Mouse (Mus musculus): Measurements from ENCODE around the gene Sfswap. TPM values are rescaled to one million over a fixed set of nuclear protein-coding genes. Genes with fewer than 3 reads are reported as not detected.

Sfswap gene
- polyA plus RNA-seq, 1 experiment from 2014 or later, result 57.5 TPM

DNA sequence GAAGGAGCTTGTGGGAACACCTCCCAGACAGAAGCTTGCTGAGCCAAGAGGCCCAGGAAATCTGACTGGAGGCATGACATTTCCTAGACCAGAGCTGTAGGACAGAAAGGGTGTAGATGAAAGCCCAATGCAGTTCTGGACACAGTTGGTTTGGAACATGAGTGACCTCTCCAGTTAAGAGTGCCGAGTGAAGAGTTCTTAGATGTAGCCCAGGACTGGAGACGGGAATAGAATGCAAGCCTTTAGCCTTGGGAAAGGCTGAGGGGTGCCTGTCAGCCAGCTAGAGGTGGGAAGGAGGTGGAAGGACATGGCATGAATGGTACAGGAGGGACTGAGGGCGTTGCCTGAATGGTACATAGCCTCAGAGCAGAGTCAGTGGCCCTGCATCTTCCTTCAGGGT is 34.4 kb downstream of the Sfswap start:
- H3K27ac ChIP-seq, result no peak overlapping the region
- WGBS, result 94% methylated on average over 3 of the region's 3 CpGs
- DNase-seq (ENCODE audit: low spot score), result no peak
- H3K36me3 ChIP-seq, result peaks cover 89% of the 10 kb centered on the region
- no peaks in the 10 kb centered on the region for H3K27me3 ChIP-seq (ENCODE audit: low read depth, poor library complexity, severe bottlenecking)
- no peaks in the 10 kb centered on the region for H3K4me1 ChIP-seq
- H3K4me3 ChIP-seq, result no peak overlapping the region
- no peaks in the 10 kb centered on the region for H3K9me3 ChIP-seq (replicated peaks)

DNA sequence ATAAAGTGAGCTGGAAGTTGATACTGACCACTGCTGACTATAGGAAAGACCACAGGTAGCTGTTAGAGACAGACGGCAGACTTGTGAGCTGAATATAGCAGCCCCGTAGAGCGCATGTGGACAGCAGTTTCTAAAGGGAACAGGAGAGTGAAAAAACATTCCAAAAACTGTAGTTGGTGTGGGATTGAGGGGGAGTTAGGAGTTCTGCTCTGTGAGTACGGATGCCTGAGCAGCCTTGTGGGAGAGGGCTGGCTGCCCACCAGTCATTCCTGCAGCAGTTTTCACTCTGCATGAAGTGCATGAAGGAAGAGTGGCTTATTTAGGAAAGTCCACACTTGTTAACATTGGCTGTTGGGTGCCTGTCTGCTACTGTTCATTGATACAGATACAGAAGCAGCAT is 37.8 kb downstream of the Sfswap start:
- 92% methylated on average over 4 of the region's 4 CpGs for WGBS
- H3K4me1 ChIP-seq, result no peaks in the 10 kb centered on the region
- no peaks in the 10 kb centered on the region for H3K27me3 ChIP-seq (ENCODE audit: low read depth, poor library complexity, severe bottlenecking)
- peaks cover 89% of the 10 kb centered on the region for H3K36me3 ChIP-seq
- no peak overlapping the region for H3K27ac ChIP-seq
- no peaks in the 10 kb centered on the region for H3K9me3 ChIP-seq (replicated peaks)
- no peak overlapping the region for H3K4me3 ChIP-seq
- DNase-seq (ENCODE audit: low spot score), result no peak

DNA sequence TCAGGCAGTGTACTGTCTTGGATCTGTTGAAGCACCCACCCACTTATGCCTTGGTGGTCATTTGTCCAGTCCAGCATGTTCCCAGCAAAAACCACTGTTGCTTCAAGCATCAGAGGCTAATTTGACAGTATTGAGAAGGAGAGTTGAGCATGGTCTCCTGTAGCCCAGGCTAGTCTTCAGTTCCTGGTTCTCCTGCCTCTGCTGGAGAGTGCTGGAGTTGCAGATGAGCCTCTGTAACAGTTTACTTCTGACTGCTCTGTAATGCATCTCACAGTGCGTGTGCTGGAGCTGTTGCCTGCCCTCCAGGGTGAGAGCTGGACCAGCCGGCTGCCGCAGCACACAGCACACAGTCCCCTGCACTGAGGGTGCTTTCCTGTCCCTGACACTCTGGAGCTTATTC is 41.2 kb downstream of the Sfswap start:
- Histone ChIP-seq H3K27me3 (ENCODE audit: low read depth, poor library complexity, severe bottlenecking) (no peaks in the 10 kb centered on the region), H3K4me3 (no peak overlapping the region), H3K36me3 (peaks cover 94% of the 10 kb centered on the region), H3K27ac (no peak overlapping the region), H3K9me3 (replicated peaks) (no peaks in the 10 kb centered on the region), H3K4me1 (no peaks in the 10 kb centered on the region)
- 91% methylated on average over 3 of the region's 3 CpGs for WGBS
- DNase-seq (ENCODE audit: low spot score), result no peak

DNA sequence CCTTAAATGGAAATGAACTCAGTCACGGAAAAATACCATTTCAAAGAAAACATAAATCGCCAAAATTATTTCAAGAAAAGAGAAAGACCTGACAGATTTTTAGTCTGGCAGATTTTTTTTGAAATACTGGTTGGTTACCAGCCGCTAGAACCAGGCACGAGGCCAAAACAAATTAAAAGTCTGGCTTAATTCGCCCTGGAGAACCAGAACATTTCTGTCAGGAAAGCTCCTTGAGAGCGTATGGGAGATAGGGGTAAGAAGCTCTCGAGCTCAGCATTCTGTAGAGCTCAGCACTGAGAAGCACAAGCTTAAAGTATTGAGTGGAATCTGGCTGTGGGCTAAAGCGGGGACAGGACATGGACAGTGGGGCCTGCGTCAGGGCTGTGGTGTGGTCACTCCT is 44.8 kb downstream of the Sfswap start:
- no peaks in the 10 kb centered on the region for H3K9me3 ChIP-seq (replicated peaks)
- no peak overlapping the region for H3K4me3 ChIP-seq
- peaks cover 99% of the 10 kb centered on the region for H3K36me3 ChIP-seq
- no peaks in the 10 kb centered on the region for H3K27me3 ChIP-seq (ENCODE audit: low read depth, poor library complexity, severe bottlenecking)
- WGBS, result 96% methylated on average over 9 of the region's 9 CpGs
- no peaks in the 10 kb centered on the region for H3K4me1 ChIP-seq
- no peak overlapping the region for H3K27ac ChIP-seq
- DNase-seq (ENCODE audit: low spot score), result no peak

DNA sequence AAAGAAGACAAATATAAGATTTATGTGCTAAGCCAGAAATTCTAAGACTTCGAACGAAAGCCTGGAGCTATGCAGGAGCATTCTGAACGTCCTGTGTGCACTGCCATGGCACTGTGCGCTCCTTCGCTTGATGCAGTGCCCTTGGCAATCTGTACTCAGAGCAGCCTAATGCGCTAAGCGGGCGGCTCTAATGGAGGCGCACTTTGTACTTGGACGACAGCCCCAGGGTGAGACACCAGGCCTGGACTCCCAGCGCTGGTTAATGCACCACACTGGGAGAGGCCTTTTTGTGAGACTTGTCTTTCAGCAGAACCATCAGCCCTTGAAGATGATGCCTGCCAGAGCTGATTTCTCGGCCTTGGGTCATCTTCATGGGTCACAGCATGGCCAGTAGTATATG is 48.7 kb downstream of the Sfswap start:
- H3K4me3 ChIP-seq, result no peak overlapping the region
- WGBS, result 95% methylated on average over 12 of the region's 12 CpGs
- H3K27me3 ChIP-seq (ENCODE audit: low read depth, poor library complexity, severe bottlenecking), result no peaks in the 10 kb centered on the region
- DNase-seq (ENCODE audit: low spot score), result no peak
- peaks cover 99% of the 10 kb centered on the region for H3K36me3 ChIP-seq
- H3K9me3 ChIP-seq (replicated peaks), result no peaks in the 10 kb centered on the region
- H3K4me1 ChIP-seq, result no peaks in the 10 kb centered on the region
- no peak overlapping the region for H3K27ac ChIP-seq

DNA sequence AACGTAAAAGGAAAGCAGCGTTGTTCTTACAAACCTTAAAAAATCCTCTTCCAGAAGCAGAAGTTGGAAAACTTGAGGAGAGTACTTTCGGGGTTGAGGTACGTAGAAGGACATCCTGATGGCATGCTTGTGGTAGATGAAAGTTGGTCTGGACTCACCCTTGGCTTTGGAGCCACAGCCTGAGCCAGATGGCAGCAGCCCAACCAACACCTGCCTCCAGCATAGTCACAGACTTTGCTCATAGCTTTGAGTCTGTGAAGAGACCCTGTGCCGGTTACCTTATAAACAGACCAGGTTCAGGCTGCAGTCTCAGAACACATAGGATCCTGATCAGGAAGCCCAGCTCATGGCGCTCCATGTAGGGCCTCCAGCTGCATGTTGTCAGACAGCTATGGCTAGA is 49.8 kb downstream of the Sfswap start:
- H3K4me3 ChIP-seq, result no peak overlapping the region
- WGBS, result 98% methylated on average over 6 of the region's 6 CpGs
- no peaks in the 10 kb centered on the region for H3K9me3 ChIP-seq (replicated peaks)
- DNase-seq (ENCODE audit: low spot score), result no peak
- H3K27me3 ChIP-seq (ENCODE audit: low read depth, poor library complexity, severe bottlenecking), result no peaks in the 10 kb centered on the region
- no peak overlapping the region for H3K27ac ChIP-seq
- peaks cover 99% of the 10 kb centered on the region for H3K36me3 ChIP-seq
- no peaks in the 10 kb centered on the region for H3K4me1 ChIP-seq

DNA sequence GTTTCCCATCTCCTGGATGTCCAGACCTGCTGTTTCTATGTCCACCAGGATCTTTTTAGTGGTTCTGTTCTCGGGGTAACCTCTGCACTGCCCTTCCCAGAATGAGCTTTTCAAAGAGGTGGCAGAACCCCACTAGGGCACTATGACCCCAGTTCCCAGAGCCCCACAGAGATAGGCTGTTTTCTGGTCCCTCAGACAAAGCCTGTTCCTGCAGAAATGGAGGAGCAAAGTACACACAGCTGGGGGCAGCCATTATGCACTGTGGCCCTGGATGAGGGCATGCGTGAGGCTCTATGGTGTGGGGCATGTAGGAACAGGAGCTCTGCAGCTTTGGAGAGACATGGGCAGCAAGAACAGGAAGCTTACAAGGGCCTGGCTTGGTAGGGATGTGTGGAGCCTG is 51.0 kb downstream of the Sfswap start:
- H3K4me1 ChIP-seq, result no peaks in the 10 kb centered on the region
- no peaks in the 10 kb centered on the region for H3K27me3 ChIP-seq (ENCODE audit: low read depth, poor library complexity, severe bottlenecking)
- no peak overlapping the region for H3K27ac ChIP-seq
- peaks cover 98% of the 10 kb centered on the region for H3K36me3 ChIP-seq
- WGBS, result 98% methylated on average over 2 of the region's 2 CpGs
- no peak for DNase-seq (ENCODE audit: low spot score)
- no peaks in the 10 kb centered on the region for H3K9me3 ChIP-seq (replicated peaks)
- H3K4me3 ChIP-seq, result no peak overlapping the region

DNA sequence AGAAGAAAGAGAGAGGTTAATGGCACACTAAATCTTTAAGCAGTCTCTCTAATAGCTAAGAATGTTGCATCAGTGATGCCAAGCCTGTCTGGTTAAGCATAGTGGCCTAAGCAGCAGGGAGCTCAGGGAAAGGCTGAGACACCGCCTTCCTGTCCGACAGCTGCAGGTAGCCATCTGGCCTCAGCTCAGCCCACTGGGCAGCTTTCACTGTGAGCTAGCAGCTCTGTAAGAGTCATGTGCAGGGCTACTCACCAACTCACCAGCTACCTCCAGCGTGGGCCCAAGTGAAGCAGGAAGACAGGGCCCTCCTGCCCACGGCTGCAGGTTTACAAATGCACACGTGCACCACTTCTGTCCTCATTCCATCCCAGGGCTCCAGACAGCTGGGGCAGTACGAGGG is 52.6 kb downstream of the Sfswap start:
- Histone ChIP-seq H3K27me3 (ENCODE audit: low read depth, poor library complexity, severe bottlenecking) (no peaks in the 10 kb centered on the region), H3K4me3 (no peak overlapping the region), H3K27ac (no peak overlapping the region), H3K36me3 (peaks cover 98% of the 10 kb centered on the region), H3K9me3 (replicated peaks) (no peaks in the 10 kb centered on the region), H3K4me1 (no peaks in the 10 kb centered on the region)
- DNase-seq (ENCODE audit: low spot score), result no peak
- WGBS, result 95% methylated on average over 6 of the region's 6 CpGs

DNA sequence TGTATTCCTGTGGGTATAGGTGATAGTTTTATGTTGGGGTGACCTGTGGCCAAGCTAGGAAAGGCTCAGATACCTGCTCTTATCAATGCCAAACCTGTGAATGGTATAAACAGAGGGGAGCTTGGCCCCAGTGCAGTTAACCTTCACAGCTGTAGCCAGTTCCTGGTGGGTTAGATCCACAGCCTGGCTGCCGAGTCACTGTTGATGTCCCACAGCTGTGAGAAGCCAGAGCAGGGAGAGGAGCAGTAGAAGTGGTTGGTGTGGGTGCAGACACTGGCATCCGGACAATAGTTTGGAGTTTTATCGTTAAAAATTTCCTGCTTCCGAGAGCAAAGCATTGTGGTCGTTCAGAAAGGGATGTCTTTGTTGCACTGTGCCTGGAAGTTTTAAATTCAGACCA is 57.6 kb downstream of the Sfswap start:
- Histone ChIP-seq H3K4me3 (no peak overlapping the region), H3K36me3 (peaks cover 98% of the 10 kb centered on the region), H3K27me3 (ENCODE audit: low read depth, poor library complexity, severe bottlenecking) (no peaks in the 10 kb centered on the region), H3K27ac (no peak overlapping the region), H3K4me1 (no peaks in the 10 kb centered on the region), H3K9me3 (replicated peaks) (no peaks in the 10 kb centered on the region)
- WGBS, result 93% methylated on average over 5 of the region's 5 CpGs
- DNase-seq (ENCODE audit: low spot score), result no peak

DNA sequence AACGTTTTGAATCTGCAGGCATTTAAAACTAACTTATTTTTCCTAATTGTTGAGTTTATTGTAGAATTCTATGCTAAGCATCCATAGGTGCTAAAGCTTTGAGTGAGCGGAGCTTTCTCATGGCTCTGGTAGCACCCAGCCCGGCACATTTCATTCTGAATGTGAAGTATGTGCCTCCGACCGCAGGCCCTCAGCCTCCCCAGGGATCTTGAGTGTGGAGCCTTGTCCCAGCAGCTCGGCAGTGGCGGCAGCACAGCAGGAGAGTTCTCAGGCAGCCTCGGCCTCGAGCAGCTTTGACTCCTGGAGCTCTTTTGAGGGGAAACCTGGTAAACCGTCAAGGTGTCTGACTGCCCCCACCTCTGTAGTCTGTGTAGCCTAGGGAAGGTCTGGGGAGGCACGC is 58.3 kb downstream of the Sfswap start:
- H3K27me3 ChIP-seq (ENCODE audit: low read depth, poor library complexity, severe bottlenecking), result no peaks in the 10 kb centered on the region
- H3K9me3 ChIP-seq (replicated peaks), result no peaks in the 10 kb centered on the region
- no peaks in the 10 kb centered on the region for H3K4me1 ChIP-seq
- DNase-seq (ENCODE audit: low spot score), result no peak
- no peak overlapping the region for H3K4me3 ChIP-seq
- WGBS, result 84% methylated on average over 11 of the region's 11 CpGs
- no peak overlapping the region for H3K27ac ChIP-seq
- peaks cover 98% of the 10 kb centered on the region for H3K36me3 ChIP-seq

DNA sequence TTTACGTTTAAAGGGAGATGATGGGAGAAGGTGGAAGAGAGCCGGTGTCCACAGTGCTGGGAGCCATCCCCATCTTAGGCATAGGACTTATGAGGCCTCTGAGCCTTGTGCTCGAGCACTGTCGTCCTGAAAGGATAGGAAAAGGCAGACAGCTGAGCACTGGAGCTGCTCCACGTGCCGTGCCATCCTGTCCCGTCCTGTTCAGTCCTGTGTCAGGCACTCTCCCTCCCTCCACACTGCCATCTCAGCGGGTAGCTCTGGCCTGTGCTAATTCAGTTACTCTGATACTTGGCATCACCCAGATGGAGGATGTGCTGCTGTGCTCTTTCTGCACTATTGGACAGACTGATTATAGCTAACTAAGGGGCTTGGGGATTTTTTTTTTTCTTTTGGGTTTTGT is 61.3 kb downstream of the Sfswap start:
- Histone ChIP-seq H3K36me3 (peaks cover 99% of the 10 kb centered on the region), H3K27me3 (ENCODE audit: low read depth, poor library complexity, severe bottlenecking) (no peaks in the 10 kb centered on the region), H3K9me3 (replicated peaks) (no peaks in the 10 kb centered on the region), H3K4me1 (no peaks in the 10 kb centered on the region), H3K27ac (no peak overlapping the region), H3K4me3 (no peak overlapping the region)
- no peak for DNase-seq (ENCODE audit: low spot score)
- WGBS, result 91% methylated on average over 8 of the region's 8 CpGs

DNA sequence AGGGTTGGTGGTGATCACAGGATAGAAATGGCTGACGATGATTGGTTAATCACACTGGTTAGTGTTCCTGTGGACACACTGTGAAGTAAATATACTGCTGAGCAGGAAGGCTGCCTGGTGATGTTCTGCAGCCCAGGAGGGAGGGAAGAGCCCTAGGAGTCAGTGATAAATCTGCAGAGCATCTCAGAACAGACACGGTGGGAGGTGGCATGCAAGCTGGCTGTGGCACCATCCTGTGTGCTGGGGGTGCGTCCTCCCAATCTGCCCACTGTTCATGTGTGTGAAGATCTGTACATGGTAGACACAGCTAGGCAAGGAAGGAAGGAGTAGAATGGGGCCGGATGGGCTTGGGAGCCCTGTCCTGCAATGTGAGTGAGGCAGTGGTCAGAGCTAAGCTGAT is 67.6 kb downstream of the Sfswap start:
- no peaks in the 10 kb centered on the region for H3K9me3 ChIP-seq (replicated peaks)
- no peaks in the 10 kb centered on the region for H3K27me3 ChIP-seq (ENCODE audit: low read depth, poor library complexity, severe bottlenecking)
- no peaks in the 10 kb centered on the region for H3K4me1 ChIP-seq
- H3K4me3 ChIP-seq, result no peak overlapping the region
- no peak for DNase-seq (ENCODE audit: low spot score)
- H3K27ac ChIP-seq, result no peak overlapping the region
- 95% methylated on average over 4 of the region's 4 CpGs for WGBS
- peaks cover 95% of the 10 kb centered on the region for H3K36me3 ChIP-seq

DNA sequence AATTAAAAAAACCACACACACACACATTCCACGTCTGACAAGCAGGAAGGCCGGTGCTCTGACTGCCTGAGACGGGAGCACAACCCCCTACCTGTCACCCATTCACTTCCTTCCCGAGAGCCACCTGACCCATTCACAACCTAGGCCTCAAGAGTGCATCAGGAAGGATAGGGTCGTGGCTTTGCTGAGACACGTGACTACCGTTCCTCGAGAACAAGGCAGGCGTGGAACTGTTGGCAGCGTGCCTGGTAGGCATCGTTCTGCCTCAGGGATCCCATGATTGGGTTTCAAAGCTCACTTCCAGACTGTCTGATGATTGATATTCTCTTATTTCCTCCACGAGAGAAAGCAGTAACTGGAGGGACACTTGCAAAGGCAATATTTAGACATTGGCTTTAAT is 77.2 kb downstream of the Sfswap start:
- no peaks in the 10 kb centered on the region for H3K36me3 ChIP-seq
- peaks cover 34% of the 10 kb centered on the region for H3K27me3 ChIP-seq (ENCODE audit: low read depth, poor library complexity, severe bottlenecking)
- WGBS, result 77% methylated on average over 12 of the region's 12 CpGs
- DNase-seq (ENCODE audit: low spot score), result no peak
- H3K4me3 ChIP-seq, result no peak overlapping the region
- H3K27ac ChIP-seq, result no peak overlapping the region
- no peaks in the 10 kb centered on the region for H3K4me1 ChIP-seq
- H3K9me3 ChIP-seq (replicated peaks), result no peaks in the 10 kb centered on the region

DNA sequence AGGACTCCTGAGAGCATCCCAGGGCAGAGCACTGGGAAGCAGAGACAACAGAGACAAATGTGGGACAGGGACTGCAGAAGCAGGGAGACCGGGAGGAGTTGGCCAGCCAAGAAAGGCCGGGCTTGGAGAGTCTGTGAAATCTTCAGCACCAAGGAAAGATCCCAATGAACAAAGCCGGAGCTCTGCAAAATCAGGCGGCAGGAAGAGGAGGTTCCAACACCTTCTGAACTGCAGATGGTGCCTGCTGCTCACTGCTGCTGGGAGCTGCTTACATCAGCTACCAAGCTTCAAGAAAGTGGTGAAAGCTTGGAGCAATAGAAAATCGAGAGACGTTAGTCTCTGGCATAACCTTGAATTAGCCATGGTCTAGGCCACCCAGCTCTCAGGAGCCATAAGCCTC is 79.0 kb downstream of the Sfswap start:
- Histone ChIP-seq H3K36me3 (no peaks in the 10 kb centered on the region), H3K9me3 (replicated peaks) (no peaks in the 10 kb centered on the region), H3K4me3 (no peak overlapping the region), H3K27ac (no peak overlapping the region), H3K27me3 (ENCODE audit: low read depth, poor library complexity, severe bottlenecking) (peaks cover 49% of the 10 kb centered on the region), H3K4me1 (peaks cover 16% of the 10 kb centered on the region)
- 13% methylated on average over 6 of the region's 6 CpGs for WGBS
- DNase-seq (ENCODE audit: low spot score), result no peak

Measured in limb, embryonic 10.5 days (tissue).